Mouse (Mus musculus) hindbrain, embryonic 11.5 days (tissue): ENCODE data around the gene Trp53i11. TPM values are rescaled to one million over a fixed set of nuclear protein-coding genes. Genes with fewer than 3 reads are reported as not detected.

Experiments
- ATAC-seq: fragments of 200-750 bp; cut with Nextera tagmentation; 2 replicates; pipeline ENCODE4 v1.8.0; 2017; ENCODE audit warnings: mild to moderate bottlenecking, moderate TSS enrichment, moderate library complexity; ENCODE audit not compliant: low FRiP score
- DNase-seq: peaks from one replicate; pipeline ENCODE4 v3.0.0-alpha.2; 2015; ENCODE audit warnings: low spot score
- H3K27ac ChIP-seq: fragments of 300-500 bp; sonication (generic); 2 replicates; pipeline ENCODE4 v1.5.1; 2014; ENCODE audit warnings: mild to moderate bottlenecking, low read depth, low read length
- H3K27me3 ChIP-seq: fragments of 300-500 bp; sonication (generic); 2 replicates; pipeline ENCODE4 v1.6.1; 2014; ENCODE audit warnings: mild to moderate bottlenecking, low read length, moderate library complexity, mixed read lengths; ENCODE audit not compliant: control insufficient read depth, insufficient read depth
- H3K36me3 ChIP-seq: fragments of 300-500 bp; sonication (generic); 2 replicates; pipeline ENCODE4 v1.6.1; 2014; ENCODE audit warnings: mild to moderate bottlenecking, low read length, moderate library complexity, mixed read lengths; ENCODE audit not compliant: control insufficient read depth, insufficient read depth
- H3K4me1 ChIP-seq: fragments of 300-500 bp; sonication (generic); replicated peaks from 2 replicates; pipeline ENCODE4 v1.6.1; 2014; ENCODE audit warnings: low read length, mixed read lengths; ENCODE audit not compliant: control insufficient read depth, insufficient read depth
- H3K4me2 ChIP-seq: fragments of 300-500 bp; sonication (generic); replicated peaks from 2 replicates; pipeline ENCODE4 v1.6.1; 2014; ENCODE audit warnings: mild to moderate bottlenecking, low read depth, low read length
- H3K4me3 ChIP-seq: fragments of 300-500 bp; sonication (generic); 2 replicates; pipeline ENCODE4 v1.5.1; 2014; ENCODE audit warnings: low read depth, low read length
- H3K9ac ChIP-seq: fragments of 300-500 bp; sonication (generic); 2 replicates; pipeline ENCODE4 v1.6.1; 2014; ENCODE audit warnings: low read depth, low read length
- H3K9me3 ChIP-seq: fragments of 300-500 bp; sonication (generic); 2 replicates; pipeline ENCODE4 v1.6.1; 2016; ENCODE audit warnings: low read length; ENCODE audit not compliant: control insufficient read depth
- WGBS: fragments of 180-500 bp; shearing (Covaris S2); extraction: QIAGEN DNeasy Blood & Tissue Kit; methylation state at CpG from one replicate; pipeline ENCODE4 v1.1.7; 2014; 5-methylcytosine and 5-hydroxymethylcytosine counted together
- polyA plus RNA-seq: library from polyadenylated mRNA; unstranded; fragments of >200 nt; fragmentation: Nextera tagmentation; extraction: Ambion mirVana; gene quantifications from 2 replicates; pipeline ENCODE4 v1.2.1, GENCODE M21; 2014

Gene Trp53i11
- polyA plus RNA-seq, 1 experiment from 2014 or later, result 204 TPM

DNA sequence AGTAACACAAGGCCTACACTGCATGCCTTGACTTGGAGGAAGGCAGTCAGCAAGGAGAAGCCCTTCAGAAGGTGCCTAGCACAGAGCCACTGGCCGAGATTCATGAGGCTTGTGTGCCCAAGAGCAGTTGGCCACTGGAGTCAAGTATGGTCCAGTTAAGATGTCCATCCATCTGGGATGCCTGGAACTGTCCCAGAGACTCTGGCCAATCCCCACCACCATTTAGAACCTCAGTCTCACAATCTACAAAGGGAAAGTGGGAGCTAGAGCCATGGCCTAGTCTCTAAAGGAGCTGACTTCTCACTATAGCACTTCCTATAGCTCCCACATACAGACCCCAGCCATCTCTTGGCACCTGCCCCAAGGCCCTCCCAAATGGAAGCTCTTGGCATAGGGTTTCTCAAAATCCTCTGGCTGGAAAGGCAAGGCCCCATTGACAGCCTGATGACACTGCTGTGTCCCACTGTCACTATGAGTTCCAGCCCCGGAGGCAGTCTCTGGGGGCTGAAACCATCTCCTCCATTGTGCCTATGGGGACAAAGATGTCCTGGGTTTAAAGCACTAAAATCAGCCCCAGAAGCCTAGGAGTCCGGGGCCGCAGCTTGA is 11.1 kb upstream of the Trp53i11 start:
- ATAC-seq, result peak; percentile 16
- Histone ChIP-seq H3K27ac (peak overlapping the region; percentile 95), H3K4me2 (peak overlapping the region; percentile 25), H3K27me3 (no peaks in the 10 kb centered on the region; the same call in 1 of the 2 replicates), H3K9me3 (no peaks in the 10 kb centered on the region), H3K4me1 (peaks cover 49% of the 10 kb centered on the region), H3K36me3 (no peaks in the 10 kb centered on the region), H3K9ac (peak overlapping the region; percentile 41), H3K4me3 (no peak overlapping the region)
- DNase-seq, result no peak
- 18% methylated on average over 4 of the region's 4 CpGs for WGBS

DNA sequence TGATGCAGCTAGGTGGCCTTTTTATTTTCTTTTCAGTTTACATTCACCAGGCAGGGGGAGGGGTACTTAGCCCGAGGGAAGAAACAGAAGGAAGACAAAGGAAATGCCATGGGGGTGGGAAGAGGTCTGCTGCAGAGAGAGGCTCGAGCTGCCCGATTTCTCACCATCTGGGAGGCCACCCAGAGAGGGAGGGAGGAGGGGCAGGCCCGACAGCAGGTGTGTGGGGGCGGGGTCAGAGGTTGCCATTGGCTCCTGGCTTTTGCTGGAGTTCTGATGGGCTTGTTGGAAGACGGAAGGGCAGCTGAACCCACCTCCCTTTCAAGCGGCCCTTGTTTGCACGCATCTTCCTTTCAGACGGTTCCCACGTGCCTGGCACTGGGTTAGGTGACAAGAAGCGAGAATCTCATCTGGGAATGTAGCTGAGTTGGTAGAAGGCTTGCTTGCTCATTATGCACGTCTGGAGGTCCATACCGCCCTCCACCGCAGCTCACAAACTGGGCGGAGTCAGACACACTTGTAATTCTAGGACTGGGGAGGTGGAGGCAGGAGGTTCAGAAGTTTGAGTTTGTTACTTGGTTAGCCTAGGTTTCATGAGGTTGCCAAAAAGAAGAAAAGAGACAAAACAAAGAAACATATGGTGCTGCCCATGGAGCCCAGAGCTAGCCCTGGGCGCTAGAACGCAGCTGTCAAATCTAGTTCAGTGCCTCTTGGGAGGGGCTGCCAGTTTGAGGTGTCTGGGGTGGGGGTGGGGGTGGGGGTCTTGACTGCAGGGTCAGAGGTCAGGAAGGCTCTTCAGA is 10.3 kb upstream of the Trp53i11 start:
- DNase-seq (peak; percentile 86), ATAC-seq (peak; percentile 72)
- Histone ChIP-seq H3K4me2 (peak overlapping the region; percentile 25), H3K9ac (peak overlapping the region; percentile 41), H3K36me3 (no peaks in the 10 kb centered on the region), H3K9me3 (no peaks in the 10 kb centered on the region), H3K27me3 (no peaks in the 10 kb centered on the region; the same call in 1 of the 2 replicates), H3K4me3 (peak overlapping the region; percentile 8; the same call in 1 of the 2 replicates), H3K27ac (peak overlapping the region; percentile 95), H3K4me1 (peaks cover 49% of the 10 kb centered on the region)
- 2% methylated on average over 17 of the region's 17 CpGs for WGBS

DNA sequence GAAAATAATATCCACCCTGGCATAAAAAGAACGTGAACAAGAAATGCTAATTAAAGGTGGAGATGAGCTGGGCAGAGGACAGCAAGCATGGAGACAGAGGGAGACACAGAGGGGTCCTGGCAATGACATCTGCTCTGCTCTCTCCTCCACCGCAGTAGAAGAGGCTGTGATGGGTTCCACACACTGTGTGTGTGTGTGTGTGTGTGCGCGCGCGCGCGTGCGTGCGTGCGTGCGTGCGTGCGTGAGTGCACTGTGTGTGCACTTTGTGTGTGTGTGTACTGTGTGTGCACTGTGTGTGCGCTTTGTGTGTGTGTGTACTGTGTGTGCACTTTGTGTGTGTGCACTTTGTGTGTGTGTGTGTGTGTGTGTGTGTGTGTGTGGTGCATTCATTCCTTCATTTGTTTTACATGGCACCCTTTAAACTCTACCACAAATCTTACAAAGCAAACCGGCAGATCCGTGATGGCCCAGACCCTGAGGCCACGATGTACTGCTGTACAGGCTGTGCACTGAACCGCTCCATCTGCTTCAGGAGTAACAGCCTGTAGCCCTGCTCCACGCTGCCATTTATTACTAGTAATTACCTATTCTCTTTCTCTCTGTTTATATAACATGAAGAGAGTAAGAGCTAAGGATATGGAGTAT is 9.6 kb upstream of the Trp53i11 start:
- H3K9me3 ChIP-seq, result no peaks in the 10 kb centered on the region
- ATAC-seq (peak; percentile 33), DNase-seq (peak; percentile 52)
- no peaks in the 10 kb centered on the region; the same call in 1 of the 2 replicates for H3K27me3 ChIP-seq
- H3K27ac ChIP-seq, result peak overlapping the region; percentile 95
- no peak overlapping the region for H3K4me3 ChIP-seq
- H3K4me2 ChIP-seq, result no peak overlapping the region
- H3K4me1 ChIP-seq, result peaks cover 48% of the 10 kb centered on the region
- H3K9ac ChIP-seq, result no peak overlapping the region
- 45% methylated on average over 8 of the region's 20 CpGs for WGBS
- H3K36me3 ChIP-seq, result no peaks in the 10 kb centered on the region

DNA sequence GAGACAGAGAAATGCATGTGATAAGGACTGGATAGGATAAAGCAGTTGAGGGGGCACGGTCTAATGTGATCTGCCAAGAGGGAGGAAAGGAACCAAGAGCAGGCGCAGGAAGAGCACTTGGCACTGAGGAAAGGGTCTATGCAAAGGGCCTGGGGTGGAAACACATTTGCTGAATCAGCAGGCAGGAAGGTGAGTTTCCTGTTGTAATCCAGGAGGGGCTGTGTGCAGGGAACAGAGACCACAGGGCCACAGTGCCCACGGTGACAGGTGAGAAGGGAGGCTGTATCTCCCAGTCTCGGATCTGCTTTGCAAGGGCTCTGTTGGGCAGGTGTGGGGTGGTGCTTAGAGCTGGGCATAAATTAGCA is 9.1 kb upstream of the Trp53i11 start:
- Histone ChIP-seq H3K36me3 (no peaks in the 10 kb centered on the region), H3K27ac (peak overlapping the region; percentile 95), H3K9me3 (no peaks in the 10 kb centered on the region), H3K4me2 (no peak overlapping the region), H3K9ac (no peak overlapping the region), H3K4me3 (no peak overlapping the region), H3K27me3 (no peaks in the 10 kb centered on the region; the same call in 1 of the 2 replicates), H3K4me1 (peaks cover 49% of the 10 kb centered on the region)
- no peak for DNase-seq
- WGBS, result 75% methylated on average over 4 of the region's 4 CpGs
- ATAC-seq, result no peak

DNA sequence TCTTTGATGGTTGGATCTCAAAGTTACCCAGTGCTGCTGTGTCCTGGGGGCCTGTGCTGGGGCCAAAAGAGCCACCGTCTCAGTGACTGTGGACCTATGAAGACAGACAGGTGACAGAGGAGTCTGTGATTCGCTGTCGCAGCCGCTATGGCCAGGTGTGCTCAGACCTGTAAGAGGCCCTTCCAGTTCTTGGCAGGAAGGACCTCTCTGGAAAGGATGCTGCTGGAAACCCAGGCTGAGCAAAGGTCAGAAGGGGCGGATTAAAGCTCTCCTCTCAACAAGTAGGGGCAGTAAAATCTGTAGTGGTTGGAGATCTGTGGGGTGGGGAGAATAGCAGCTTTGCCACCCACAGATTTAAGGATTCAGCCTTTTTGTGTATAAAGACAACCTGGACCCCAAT is 7.7 kb upstream of the Trp53i11 start:
- Histone ChIP-seq H3K27ac (peak overlapping the region; percentile 67; the same call in 1 of the 2 replicates), H3K4me3 (no peak overlapping the region), H3K9ac (peak overlapping the region; percentile 62; the same call in 1 of the 2 replicates), H3K27me3 (no peaks in the 10 kb centered on the region; the same call in 1 of the 2 replicates), H3K9me3 (no peaks in the 10 kb centered on the region), H3K4me2 (peak overlapping the region; percentile 60; the same call in 1 of the 2 replicates), H3K36me3 (no peaks in the 10 kb centered on the region), H3K4me1 (peaks cover 42% of the 10 kb centered on the region)
- DNase-seq (no peak), ATAC-seq (no peak)
- 60% methylated on average over 5 of the region's 5 CpGs for WGBS

DNA sequence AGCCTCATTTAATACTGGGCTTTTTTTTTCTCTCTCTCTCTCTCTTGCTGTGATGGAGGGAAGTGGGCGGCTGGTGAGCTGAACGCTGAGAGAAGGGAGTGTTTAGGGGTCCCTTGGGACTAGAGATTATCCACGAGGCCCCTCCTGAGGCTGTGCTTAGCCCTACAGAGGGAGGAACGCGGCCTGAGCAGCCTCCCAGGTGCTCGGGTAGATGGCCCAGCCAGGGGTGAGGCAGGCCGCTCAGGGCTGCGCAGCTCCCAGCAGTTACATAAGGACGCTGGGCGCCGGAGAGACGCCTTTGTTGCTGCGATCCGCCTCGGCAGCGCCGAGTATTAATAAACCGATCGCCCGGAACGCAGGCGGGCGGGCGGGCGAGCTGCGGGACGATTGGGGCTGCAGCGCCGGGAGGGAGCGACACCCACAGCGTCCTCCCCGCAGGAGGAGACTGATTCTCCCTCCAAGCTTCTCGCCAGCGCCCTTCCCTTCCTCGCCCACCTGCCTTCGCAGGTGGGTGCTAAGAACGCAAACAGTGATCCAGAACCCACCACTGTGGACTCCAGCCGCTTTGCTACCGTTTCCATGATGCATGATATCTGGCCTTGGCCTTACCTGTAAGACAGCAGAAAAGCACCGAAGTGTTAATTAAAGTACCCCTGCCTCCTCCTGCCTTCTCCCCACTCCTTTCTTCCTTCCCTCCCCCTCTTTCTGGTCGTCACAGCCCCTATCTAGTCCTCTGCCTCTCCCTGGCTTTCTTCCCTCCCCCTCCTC is 7.1 kb upstream of the Trp53i11 start:
- H3K9me3 ChIP-seq, result no peaks in the 10 kb centered on the region
- no peak for ATAC-seq
- 1% methylated on average over 37 of the region's 41 CpGs for WGBS
- H3K4me1 ChIP-seq, result peaks cover 38% of the 10 kb centered on the region
- peak overlapping the region; percentile 60 for H3K4me2 ChIP-seq
- H3K36me3 ChIP-seq, result no peaks in the 10 kb centered on the region
- H3K4me3 ChIP-seq, result peak overlapping the region; percentile 23
- peak; percentile 64 for DNase-seq
- H3K9ac ChIP-seq, result peak overlapping the region; percentile 62
- no peaks in the 10 kb centered on the region; the same call in 1 of the 2 replicates for H3K27me3 ChIP-seq
- H3K27ac ChIP-seq, result peak overlapping the region; percentile 67

DNA sequence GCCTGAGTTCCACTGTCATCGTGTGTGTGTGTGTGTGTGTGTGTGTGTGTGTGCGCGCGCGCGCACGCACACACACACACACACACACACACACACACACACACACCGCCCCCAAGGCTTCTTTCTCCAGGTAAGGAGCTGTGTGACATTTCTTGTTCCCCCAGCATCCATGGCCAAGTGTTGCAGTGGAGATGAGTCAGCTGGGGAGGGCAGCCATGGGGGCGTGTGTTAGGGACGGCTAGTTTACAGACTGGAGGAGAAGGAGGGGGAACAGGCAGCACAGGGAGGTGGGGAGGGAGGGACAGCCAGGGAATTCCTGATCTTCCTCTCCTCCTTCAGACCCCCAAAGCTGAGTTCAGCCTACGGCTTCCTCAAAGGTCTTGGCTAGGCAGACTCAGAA is 4.5 kb upstream of the Trp53i11 start:
- peaks cover 20% of the 10 kb centered on the region for H3K4me1 ChIP-seq
- DNase-seq, result no peak

More for the DNA sequence above, 4.5 kb upstream of the Trp53i11 start:
- H3K4me2 ChIP-seq, result no peak overlapping the region
- no peaks in the 10 kb centered on the region for H3K36me3 ChIP-seq
- H3K4me3 ChIP-seq, result no peak overlapping the region
- ATAC-seq, result no peak
- H3K27ac ChIP-seq, result no peak overlapping the region
- WGBS, result 59% methylated on average over 5 of the region's 11 CpGs
- no peak overlapping the region for H3K9ac ChIP-seq
- no peaks in the 10 kb centered on the region for H3K9me3 ChIP-seq
- no peaks in the 10 kb centered on the region; the same call in 1 of the 2 replicates for H3K27me3 ChIP-seq
